Mouse (Mus musculus): ENCODE data around the gene Zic1. TPM values are rescaled to one million over a fixed set of nuclear protein-coding genes. Genes with fewer than 3 reads are reported as not detected.

Zic1 gene
- total RNA-seq (2012; rRNA removed): 0.32 and 0.36 TPM in 2 replicates

DNA sequence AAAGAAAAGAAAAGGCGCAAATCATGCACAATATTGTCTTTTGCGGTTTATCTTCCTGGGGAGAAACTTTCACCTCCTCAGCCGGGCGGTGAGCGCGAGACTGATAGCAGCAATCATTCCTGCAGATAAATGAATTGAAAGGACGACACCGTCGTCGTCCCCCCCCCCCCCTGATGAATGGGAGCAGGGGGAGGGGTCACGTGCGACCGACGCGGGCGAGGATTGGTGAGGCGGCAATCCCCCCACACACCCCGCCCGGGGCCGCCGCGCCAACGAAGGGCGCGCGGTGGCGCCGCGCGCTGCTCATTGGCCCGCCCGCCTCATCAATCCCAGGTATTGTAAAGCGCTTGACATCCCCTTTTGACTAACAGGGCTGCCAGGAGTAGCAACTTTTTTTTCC, at the start of gene Zic1:
TSS of gene Zic1 (minus strand) at position 147 of the 400 bp plus-strand sequence.
- in situ Hi-C loops (cut with MboI; ENCODE audit: low sequenced_read_pairs in 2 of 2, unreplicated experiment in 2 of 2): loop anchor here (10.0 to 25.0 kb wide), 2 partner anchors 1453 to 1461 kb away; partner anchors contain the start of gene Rasgrf1 (in 2 of the 2)
- H3K9me3 ChIP-seq (ENCODE audit: control insufficient read depth, insufficient read depth, low read depth, low read length): no peaks in the 10 kb centered on the region
- DNase-seq (ENCODE audit: low read depth, low spot score): no peak
- no peak for TF ChIP-seq CHD2 (IDR thresholded peaks at IDR 0.05; ENCODE audit: low read depth, low read length)
- TF ChIP-seq ZNF384 (IDR thresholded peaks at IDR 0.05; ENCODE audit: low read depth, low read length): no peak
- TF ChIP-seq HCFC1 (IDR thresholded peaks at IDR 0.05; ENCODE audit: borderline replicate concordance, insufficient read depth, low read length): no peak
- no peak for TF ChIP-seq MAFK (IDR thresholded peaks at IDR 0.05; ENCODE audit: insufficient read depth, low read depth, low read length)
- no peak for TF ChIP-seq ZC3H11A (IDR thresholded peaks at IDR 0.05; ENCODE audit: borderline replicate concordance, low read depth, low read length)
- H3K36me3 ChIP-seq (ENCODE audit: control insufficient read depth, insufficient read depth, low read length, poor library complexity, severe bottlenecking): no peaks in the 10 kb centered on the region
- H3K27ac ChIP-seq (ENCODE audit: insufficient read depth, low read depth, low read length, poor library complexity, severe bottlenecking): no peak within 1 kb of the TSS
- H3K4me1 ChIP-seq (ENCODE audit: control insufficient read depth in 2 of 2, insufficient read depth in 2 of 2, low read length in 2 of 2, poor library complexity in 1 of 2): peaks cover 0 to 3% of the 10 kb centered on the region in 2 experiments; a peak in 1 of 4 replicates
- peak within 1 kb of the TSS; percentile 26 to 38; a peak in 3 of 4 replicates for H3K4me3 ChIP-seq (ENCODE audit: insufficient read depth in 1 of 2, low read depth in 1 of 2, low read length in 2 of 2, poor library complexity in 1 of 2, severe bottlenecking in 1 of 2)
- H3K9ac ChIP-seq (ENCODE audit: insufficient read depth, low read depth, low read length, poor library complexity, severe bottlenecking): no peak within 1 kb of the TSS; the same call in 1 of the 2 replicates

DNA sequence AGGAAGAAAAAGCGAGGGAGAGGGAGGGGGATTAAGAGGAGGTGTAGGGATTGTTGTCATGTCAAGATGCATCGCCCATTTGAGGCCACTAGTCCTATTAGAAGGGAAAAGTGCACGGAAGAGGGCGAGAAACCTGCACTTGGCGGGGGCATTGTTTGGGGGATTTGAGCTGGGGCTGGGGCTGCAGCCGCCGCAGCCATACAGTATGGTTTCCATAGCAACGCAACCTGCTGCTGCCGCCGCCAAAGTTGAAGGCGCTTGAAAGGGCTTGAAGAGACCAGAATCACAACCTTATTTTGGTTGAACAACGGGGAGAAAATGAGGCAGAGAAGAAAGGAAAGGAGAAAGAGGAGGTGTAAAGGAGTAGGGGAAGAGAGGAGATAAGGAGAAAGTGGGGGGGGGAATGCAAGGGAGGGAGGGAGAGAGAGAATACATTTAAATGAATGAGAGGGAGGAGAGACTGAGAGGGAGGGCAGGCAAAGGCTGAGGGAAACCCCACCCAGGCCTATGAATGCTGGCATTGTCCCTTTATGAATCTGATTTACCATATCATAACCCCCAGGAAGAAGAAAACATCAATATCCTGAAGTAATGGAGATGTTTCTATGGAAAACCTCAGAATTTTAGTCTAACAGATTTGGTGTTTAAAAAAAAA, 48.5 kb upstream of the Zic1 start:
- Histone ChIP-seq H3K4me1 (ENCODE audit: control insufficient read depth in 2 of 2, insufficient read depth in 2 of 2, low read length in 2 of 2, poor library complexity in 1 of 2) (no peaks in the 10 kb centered on the region; a peak in 1 of 4 replicates), H3K9me3 (ENCODE audit: control insufficient read depth, insufficient read depth, low read depth, low read length) (no peaks in the 10 kb centered on the region), H3K36me3 (ENCODE audit: control insufficient read depth, insufficient read depth, low read length, poor library complexity, severe bottlenecking) (no peaks in the 10 kb centered on the region), H3K27ac (ENCODE audit: insufficient read depth, low read depth, low read length, poor library complexity, severe bottlenecking) (no peak overlapping the region), H3K9ac (ENCODE audit: insufficient read depth, low read depth, low read length, poor library complexity, severe bottlenecking) (no peak overlapping the region), H3K4me3 (ENCODE audit: insufficient read depth in 1 of 2, low read depth in 1 of 2, low read length in 2 of 2, poor library complexity in 1 of 2, severe bottlenecking in 1 of 2) (no peak overlapping the region)
- in situ Hi-C loops (cut with MboI; ENCODE audit: low sequenced_read_pairs in 2 of 2, unreplicated experiment in 2 of 2): no loop called here
- DNase-seq (ENCODE audit: low read depth, low spot score): no peak
- TF ChIP-seq MAFK (IDR thresholded peaks at IDR 0.05; ENCODE audit: insufficient read depth, low read depth, low read length): no peak
- no peak for TF ChIP-seq ZNF384 (IDR thresholded peaks at IDR 0.05; ENCODE audit: low read depth, low read length)
- no peak for TF ChIP-seq CHD2 (IDR thresholded peaks at IDR 0.05; ENCODE audit: low read depth, low read length)
- TF ChIP-seq ZC3H11A (IDR thresholded peaks at IDR 0.05; ENCODE audit: borderline replicate concordance, low read depth, low read length): no peak
- TF ChIP-seq HCFC1 (IDR thresholded peaks at IDR 0.05; ENCODE audit: borderline replicate concordance, insufficient read depth, low read length): no peak

DNA sequence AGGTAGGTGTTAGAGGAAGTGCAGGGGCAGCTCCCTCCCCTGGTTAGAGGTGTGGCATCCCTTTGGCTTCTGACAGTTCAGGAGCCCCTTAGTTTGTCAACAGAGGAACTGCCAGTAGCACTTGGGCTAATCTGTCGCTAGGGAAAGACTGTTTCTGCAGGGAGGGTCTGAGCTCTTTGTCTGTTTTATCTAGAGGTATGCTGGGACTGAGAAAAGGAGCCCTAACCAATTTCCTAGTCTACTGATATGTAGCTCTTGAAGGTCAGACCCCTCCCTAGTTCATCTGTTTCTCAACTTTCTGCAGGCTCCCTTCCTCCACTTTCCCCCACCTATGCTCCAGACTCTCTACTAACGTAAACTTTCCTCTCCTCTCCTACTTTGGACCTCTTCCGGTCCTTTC, 44.2 kb upstream of the Zic1 start:
- Histone ChIP-seq H3K9ac (ENCODE audit: insufficient read depth, low read depth, low read length, poor library complexity, severe bottlenecking) (no peak overlapping the region), H3K4me1 (ENCODE audit: control insufficient read depth in 2 of 2, insufficient read depth in 2 of 2, low read length in 2 of 2, poor library complexity in 1 of 2) (peaks cover 0 to 2% of the 10 kb centered on the region in 2 experiments; a peak in 1 of 4 replicates), H3K4me3 (ENCODE audit: insufficient read depth in 1 of 2, low read depth in 1 of 2, low read length in 2 of 2, poor library complexity in 1 of 2, severe bottlenecking in 1 of 2) (no peak overlapping the region; a peak in 1 of 4 replicates), H3K36me3 (ENCODE audit: control insufficient read depth, insufficient read depth, low read length, poor library complexity, severe bottlenecking) (no peaks in the 10 kb centered on the region), H3K9me3 (ENCODE audit: control insufficient read depth, insufficient read depth, low read depth, low read length) (no peaks in the 10 kb centered on the region), H3K27ac (ENCODE audit: insufficient read depth, low read depth, low read length, poor library complexity, severe bottlenecking) (no peak overlapping the region)
- in situ Hi-C loops (cut with MboI; ENCODE audit: low sequenced_read_pairs in 2 of 2, unreplicated experiment in 2 of 2): no loop called here
- no peak for TF ChIP-seq CHD2 (IDR thresholded peaks at IDR 0.05; ENCODE audit: low read depth, low read length)
- no peak for TF ChIP-seq ZNF384 (IDR thresholded peaks at IDR 0.05; ENCODE audit: low read depth, low read length)
- TF ChIP-seq MAFK (IDR thresholded peaks at IDR 0.05; ENCODE audit: insufficient read depth, low read depth, low read length): no peak
- TF ChIP-seq ZC3H11A (IDR thresholded peaks at IDR 0.05; ENCODE audit: borderline replicate concordance, low read depth, low read length): no peak
- no peak for TF ChIP-seq HCFC1 (IDR thresholded peaks at IDR 0.05; ENCODE audit: borderline replicate concordance, insufficient read depth, low read length)
- no peak for DNase-seq (ENCODE audit: low read depth, low spot score)

DNA sequence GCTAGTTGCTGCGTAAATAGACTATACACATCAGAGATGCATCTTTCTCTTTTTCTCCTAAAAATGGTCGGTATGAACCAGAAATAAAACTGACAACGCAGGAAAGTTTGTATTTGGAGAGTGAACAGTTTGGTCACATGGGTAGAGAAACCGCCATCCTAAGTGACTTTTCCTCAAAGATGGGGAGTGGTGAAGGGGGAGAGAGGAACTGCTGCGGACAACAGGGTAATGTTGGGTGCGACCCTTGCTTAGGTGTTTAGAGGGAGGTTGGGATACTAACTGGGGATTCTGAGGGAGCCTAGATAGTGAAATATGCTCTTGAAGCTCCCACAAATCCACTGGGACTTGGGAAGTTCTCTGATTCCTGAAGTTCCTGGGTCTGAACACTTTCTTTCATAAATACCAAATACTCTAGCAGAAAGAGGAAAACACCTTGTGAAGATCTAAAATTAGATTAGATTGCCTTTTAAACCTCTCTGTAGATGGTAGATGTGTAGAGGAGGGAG, 40.7 kb upstream of the Zic1 start:
- Histone ChIP-seq H3K4me3 (ENCODE audit: insufficient read depth in 1 of 2, low read depth in 1 of 2, low read length in 2 of 2, poor library complexity in 1 of 2, severe bottlenecking in 1 of 2) (no peak overlapping the region; a peak in 1 of 4 replicates), H3K27ac (ENCODE audit: insufficient read depth, low read depth, low read length, poor library complexity, severe bottlenecking) (no peak overlapping the region), H3K9me3 (ENCODE audit: control insufficient read depth, insufficient read depth, low read depth, low read length) (no peaks in the 10 kb centered on the region), H3K9ac (ENCODE audit: insufficient read depth, low read depth, low read length, poor library complexity, severe bottlenecking) (no peak overlapping the region), H3K36me3 (ENCODE audit: control insufficient read depth, insufficient read depth, low read length, poor library complexity, severe bottlenecking) (no peaks in the 10 kb centered on the region), H3K4me1 (ENCODE audit: control insufficient read depth in 2 of 2, insufficient read depth in 2 of 2, low read length in 2 of 2, poor library complexity in 1 of 2) (peaks cover 0 to 2% of the 10 kb centered on the region in 2 experiments; a peak in 1 of 4 replicates)
- DNase-seq (ENCODE audit: low read depth, low spot score): no peak
- no peak for TF ChIP-seq HCFC1 (IDR thresholded peaks at IDR 0.05; ENCODE audit: borderline replicate concordance, insufficient read depth, low read length)
- TF ChIP-seq CHD2 (IDR thresholded peaks at IDR 0.05; ENCODE audit: low read depth, low read length): no peak
- TF ChIP-seq ZC3H11A (IDR thresholded peaks at IDR 0.05; ENCODE audit: borderline replicate concordance, low read depth, low read length): no peak
- no peak for TF ChIP-seq ZNF384 (IDR thresholded peaks at IDR 0.05; ENCODE audit: low read depth, low read length)
- TF ChIP-seq MAFK (IDR thresholded peaks at IDR 0.05; ENCODE audit: insufficient read depth, low read depth, low read length): no peak
- in situ Hi-C loops (cut with MboI; ENCODE audit: low sequenced_read_pairs in 2 of 2, unreplicated experiment in 2 of 2): no loop called here

All from ES-E14 (cell line).